Mouse (Mus musculus): ENCODE measurements around the gene Slc43a3. TPM values are rescaled to one million over a fixed set of nuclear protein-coding genes. Genes with fewer than 3 reads are reported as not detected.

The Slc43a3 gene
- 0.51 and 0.83 TPM in 2 replicates for polyA plus RNA-seq (2021; fragmentation: Nextera tagmentation)
- long read RNA-seq, experiment 1 = 0 reads
- long read RNA-seq, experiment 2 = 0 reads

GRCm38 (mm10) chr2:84936474-84937429 lies at the start of gene Slc43a3:
TSS of gene Slc43a3 (plus strand) at chr2:84936579.

GRCm38 (mm10) chr2:84980188-84980587 lies 43.8 kb downstream of the Slc43a3 start, which contains the start of gene Prg2:
TSS of gene Prg2 (plus strand) at chr2:84980461.

GRCm38 (mm10) chr2:84987930-84988329 lies 51.6 kb downstream of the Slc43a3 start, which contains the start of gene Prg3:
TSS of gene Prg3 (plus strand) at chr2:84988215.

Other genes with a start within 250 kb of the Slc43a3 start
- 5.5 and 8.0 TPM in 2 replicates for gene Zdhhc5, start 221.4 kb upstream of the Slc43a3 start, polyA plus RNA-seq (2021; fragmentation: Nextera tagmentation)
- gene Clp1, start 209.2 kb upstream of the Slc43a3 start, polyA plus RNA-seq (2021; fragmentation: Nextera tagmentation) = 10.4 and 10.5 TPM in 2 replicates
- 19.6 and 26.9 TPM in 2 replicates for gene Ypel4, start 202.5 kb upstream of the Slc43a3 start, polyA plus RNA-seq (2021; fragmentation: Nextera tagmentation)
- gene Gm19426, start 192.9 kb upstream of the Slc43a3 start, polyA plus RNA-seq (2021; fragmentation: Nextera tagmentation) = 0.70 and 1.2 TPM in 2 replicates
- 9.7 and 14.3 TPM in 2 replicates for gene Serping1, start 161.1 kb upstream of the Slc43a3 start, polyA plus RNA-seq (2021; fragmentation: Nextera tagmentation)
- 7.5 and 12.5 TPM in 2 replicates for gene Ube2l6, start 137.8 kb upstream of the Slc43a3 start, polyA plus RNA-seq (2021; fragmentation: Nextera tagmentation)
- gene Smtnl1, start 113.9 kb upstream of the Slc43a3 start, polyA plus RNA-seq (2021; fragmentation: Nextera tagmentation) = not detected in 2 replicates
- 174 and 190 TPM in 2 replicates for gene Timm10, start 109.6 kb upstream of the Slc43a3 start, polyA plus RNA-seq (2021; fragmentation: Nextera tagmentation)
- 0.14 and 0.29 TPM in 2 replicates for gene Slc43a1, start 97.7 kb upstream of the Slc43a3 start, polyA plus RNA-seq (2021; fragmentation: Nextera tagmentation)
- 5.6 and 49.3 TPM in 2 replicates for gene Rtn4rl2, start 49.9 kb upstream of the Slc43a3 start, polyA plus RNA-seq (2021; fragmentation: Nextera tagmentation)
- gene Prg2, start 43.9 kb downstream of the Slc43a3 start, polyA plus RNA-seq (2021; fragmentation: Nextera tagmentation) = not detected in 2 replicates
- gene Prg3, start 51.6 kb downstream of the Slc43a3 start, polyA plus RNA-seq (2021; fragmentation: Nextera tagmentation) = not detected in 2 replicates
- gene Ssrp1, start 100.7 kb downstream of the Slc43a3 start, polyA plus RNA-seq (2021; fragmentation: Nextera tagmentation) = 29.3 and 42.0 TPM in 2 replicates
- gene P2rx3, start 100.9 kb downstream of the Slc43a3 start, polyA plus RNA-seq (2021; fragmentation: Nextera tagmentation) = 0.28 and 0.43 TPM in 2 replicates
- 5.7 and 7.8 TPM in 2 replicates for gene Tnks1bp1, start 111.4 kb downstream of the Slc43a3 start, polyA plus RNA-seq (2021; fragmentation: Nextera tagmentation)
- gene Aplnr, start 199.6 kb downstream of the Slc43a3 start, polyA plus RNA-seq (2021; fragmentation: Nextera tagmentation) = 0.13 TPM in 1 of 2 replicates, not detected in the other

All from left cerebral cortex, adult 6 months (tissue).